Mouse (Mus musculus): ENCODE measurements around the gene Plxna1.

- no peak for TF ChIP-seq CTCF (conservative IDR thresholded peaks at IDR 0.05; ENCODE audit: low read length)
- no peak for TF ChIP-seq NANOG (IDR thresholded peaks at IDR 0.05; ENCODE audit: borderline replicate concordance, low read length)
- TF ChIP-seq POU5F1 (IDR thresholded peaks at IDR 0.05; ENCODE audit: borderline replicate concordance, low read length), result no peak
These were observed 18.8 kb upstream of the Plxna1 start for GRCm38 (mm10) chr6:89381172-89381571.
